Mouse (Mus musculus): ENCODE data around the gene Rbfox1. TPM values are rescaled to one million over a fixed set of nuclear protein-coding genes. Genes with fewer than 3 reads are reported as not detected.

Gene Rbfox1
- polyA plus RNA-seq, 1 experiment: 1.4 TPM

DNA sequence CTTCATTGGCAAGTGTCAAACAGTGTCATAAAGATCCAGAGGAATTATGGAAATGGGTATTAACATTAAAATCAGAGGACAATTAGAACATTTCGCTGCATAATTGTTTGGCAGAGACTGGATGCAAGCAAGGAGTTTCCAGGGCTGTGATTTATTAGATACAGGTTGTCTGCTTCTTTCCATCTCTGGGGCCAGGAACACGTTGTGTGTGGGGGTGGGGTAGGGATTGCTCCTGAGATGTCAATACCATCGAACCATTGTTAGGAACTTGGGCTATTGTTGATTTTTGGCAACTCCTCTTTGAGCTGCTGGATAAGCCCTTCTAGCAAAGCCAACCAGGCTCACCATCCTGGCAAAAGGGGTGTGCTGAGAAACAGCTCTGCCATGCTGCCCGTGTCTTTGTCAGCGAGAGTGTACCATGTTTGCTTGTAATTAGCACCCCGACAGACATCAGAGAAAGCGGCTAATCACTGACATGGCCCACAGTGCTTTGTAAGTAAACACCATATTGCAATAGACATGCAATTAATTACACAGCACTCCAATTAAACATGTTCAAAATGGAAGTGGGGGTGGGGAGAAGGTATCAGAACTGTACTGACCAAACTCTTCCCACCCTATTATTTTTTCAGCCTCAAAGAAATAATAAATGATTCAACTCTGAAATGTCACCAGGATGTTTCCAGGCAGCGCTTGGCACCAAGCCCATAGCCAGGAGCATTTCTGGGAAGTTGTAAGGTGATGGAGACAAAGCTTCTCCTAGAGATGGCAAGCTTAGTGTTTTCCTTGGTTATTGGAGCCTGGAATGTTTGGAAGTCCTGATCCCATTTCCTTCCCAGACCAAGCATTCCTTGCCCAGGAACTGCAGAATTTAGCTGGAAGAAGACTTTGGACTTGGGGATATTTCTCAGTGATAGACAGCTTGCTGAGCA, 1562.8 kb downstream of the Rbfox1 start:
- H3K27ac ChIP-seq (ENCODE audit: insufficient read depth, low read length): no peak overlapping the region
- no peak for TF ChIP-seq CTCF (IDR thresholded peaks at IDR 0.05; ENCODE audit: borderline replicate concordance, insufficient read depth, low read length)
- TF ChIP-seq POLR2A (IDR thresholded peaks at IDR 0.05; ENCODE audit: low read depth, low read length): no peak
- H3K4me1 ChIP-seq (ENCODE audit: control insufficient read depth, insufficient read depth, low read length): peaks cover 16% of the 10 kb centered on the region
- no peak overlapping the region for H3K4me3 ChIP-seq (ENCODE audit: insufficient read depth, low read length)

GRCm38 (mm10) chr16:7451193-7451592, 1566.0 kb downstream of the Rbfox1 start:
- H3K4me1 ChIP-seq (ENCODE audit: control insufficient read depth, insufficient read depth, low read length): peaks cover 16% of the 10 kb centered on the region
- no peak overlapping the region for H3K27ac ChIP-seq (ENCODE audit: insufficient read depth, low read length)
- H3K4me3 ChIP-seq (ENCODE audit: insufficient read depth, low read length): no peak overlapping the region
- no peak for TF ChIP-seq POLR2A (IDR thresholded peaks at IDR 0.05; ENCODE audit: low read depth, low read length)
- TF ChIP-seq CTCF (IDR thresholded peaks at IDR 0.05; ENCODE audit: borderline replicate concordance, insufficient read depth, low read length): no peak

- TF ChIP-seq CTCF (IDR thresholded peaks at IDR 0.05; ENCODE audit: borderline replicate concordance, insufficient read depth, low read length) (no peak), POLR2A (IDR thresholded peaks at IDR 0.05; ENCODE audit: low read depth, low read length) (no peak)
- Histone ChIP-seq H3K4me1 (ENCODE audit: control insufficient read depth, insufficient read depth, low read length) (no peaks in the 10 kb centered on the region), H3K4me3 (ENCODE audit: insufficient read depth, low read length) (no peak overlapping the region), H3K27ac (ENCODE audit: insufficient read depth, low read length) (no peak overlapping the region)
These were observed 1572.4 kb downstream of the Rbfox1 start for GRCm38 (mm10) chr16:7457571-7457970.
